Mouse (Mus musculus) kidney, adult 18-20 months (tissue): ENCODE measurements around the gene Gm8947.
"Not testable (repeated sequence)": the region's sequence is repeated elsewhere in the genome, so short reads cannot be mapped to it uniquely, and the experiment has no call there.

Source experiments
- DNase-seq: peaks from one replicate; pipeline ENCODE4 v3.0.0; 2021

The Gm8947 gene

GRCm38 (mm10) chr1:151182266-151182665 lies 9.9 kb upstream of the Gm8947 start, which contains the start of gene Gm47985:
Gene Gm47985, plus strand, starts transcription at chr1:151182537.
- not testable (repeated sequence) for DNase-seq

- DNase-seq: not testable (repeated sequence)
These were observed 6.0 kb upstream of the Gm8947 start for GRCm38 (mm10) chr1:151186186-151186585.

- not testable (repeated sequence) for DNase-seq
These were observed 5.2 kb upstream of the Gm8947 start for GRCm38 (mm10) chr1:151186879-151187424.

GRCm38 (mm10) chr1:151188469-151188868 lies 3.7 kb upstream of the Gm8947 start:
- no peak for DNase-seq

GRCm38 (mm10) chr1:151192739-151193138 lies 563 bp downstream of the Gm8947 start:
- DNase-seq: not testable (repeated sequence)

- not testable (repeated sequence) for DNase-seq
These were observed 3.8 kb downstream of the Gm8947 start for GRCm38 (mm10) chr1:151195986-151196385.

GRCm38 (mm10) chr1:151196690-151197089 lies 4.5 kb downstream of the Gm8947 start:
- not testable (repeated sequence) for DNase-seq

- not testable (repeated sequence) for DNase-seq
These were observed 5.9 kb downstream of the Gm8947 start, which contains the start of gene Gm47995 for GRCm38 (mm10) chr1:151198120-151198519. Gene Gm47995, plus strand, starts transcription at chr1:151198448.

- not testable (repeated sequence) for DNase-seq
These were observed 8.4 kb downstream of the Gm8947 start for GRCm38 (mm10) chr1:151200620-151201019.

- not testable (repeated sequence) for DNase-seq
These were observed 10.6 kb downstream of the Gm8947 start for GRCm38 (mm10) chr1:151202771-151203170.

GRCm38 (mm10) chr1:151203818-151204217 lies 11.6 kb downstream of the Gm8947 start, which contains the start of gene 3110040M04Rik:
Gene 3110040M04Rik, plus strand, starts transcription at chr1:151204121.
- not testable (repeated sequence) for DNase-seq

GRCm38 (mm10) chr1:151208493-151208892 lies 16.3 kb downstream of the Gm8947 start:
- not testable (repeated sequence) for DNase-seq

- DNase-seq: not testable (repeated sequence)
These were observed 16.8 kb downstream of the Gm8947 start for GRCm38 (mm10) chr1:151208944-151209343.

GRCm38 (mm10) chr1:151209824-151210355 lies 17.7 kb downstream of the Gm8947 start, which contains the start of gene Gm47996:
Gene Gm47996, plus strand, starts transcription at chr1:151210131.
- DNase-seq: not testable (repeated sequence)

- not testable (repeated sequence) for DNase-seq
These were observed 19.5 kb downstream of the Gm8947 start for GRCm38 (mm10) chr1:151211666-151212065.

- no peak for DNase-seq
These were observed 22.7 kb downstream of the Gm8947 start for GRCm38 (mm10) chr1:151214862-151215261.

GRCm38 (mm10) chr1:151215985-151216384 lies 23.8 kb downstream of the Gm8947 start:
- no peak for DNase-seq

- peak; percentile 64 for DNase-seq
These were observed 24.2 kb downstream of the Gm8947 start for GRCm38 (mm10) chr1:151216417-151216816.

GRCm38 (mm10) chr1:151219045-151219444 lies 26.9 kb downstream of the Gm8947 start:
- DNase-seq: no peak

- no peak for DNase-seq
These were observed 27.9 kb downstream of the Gm8947 start for GRCm38 (mm10) chr1:151220098-151220497.

- no peak for DNase-seq
These were observed 30.5 kb downstream of the Gm8947 start for GRCm38 (mm10) chr1:151222561-151223267.

GRCm38 (mm10) chr1:151223377-151223776 lies 31.2 kb downstream of the Gm8947 start:
- DNase-seq: no peak

GRCm38 (mm10) chr1:151224536-151224935 lies 32.4 kb downstream of the Gm8947 start:
- DNase-seq: no peak

GRCm38 (mm10) chr1:151227506-151227905 lies 35.3 kb downstream of the Gm8947 start:
- no peak for DNase-seq
